Mouse (Mus musculus) megakaryocyte progenitor cell, adult 5-6 weeks (primary cell): ENCODE data around the gene Naga. TPM values are rescaled to one million over a fixed set of nuclear protein-coding genes. Genes with fewer than 3 reads are reported as not detected.
A peak's percentile ranks its signal among the peaks of the same experiment; 100 is the strongest.

Experiments used
- ATAC-seq: replicated peaks from 2 replicates; pipeline ENCODE4 v1.8.0; 2016; ENCODE audit warnings: mild to moderate bottlenecking, moderate TSS enrichment, inconsistent platforms; ENCODE audit not compliant: poor library complexity
- total RNA-seq, 2 experiments: library from RNA; stranded (forward) in 1 of 2; stranded (reverse) in 1 of 2; fragments of 157-497, 149-512 nt in 1 of 2; fragments of 200-1000 nt in 1 of 2; gene quantifications; 2 replicates each; pipeline versions ENCODE4 v1.2.3 to v1.2.4; 2015 to 2017

The Naga gene
- total RNA-seq, 2 experiments from 2014 or later: 37.3 to 39.9 TPM

GRCm38 (mm10) chr15:82358431-82359260 is 19.9 kb upstream of the Naga start:
- no peak for ATAC-seq

- peak; percentile 95 for ATAC-seq
Observed at GRCm38 (mm10) chr15:82354126-82354945, 15.6 kb upstream of the Naga start, which contains the start of gene Ndufa6. Gene Ndufa6 (minus strand): TSS chr15:82354322.

GRCm38 (mm10) chr15:82353745-82354113 is 15.0 kb upstream of the Naga start:
- peak; percentile 4; the same call in 1 of the 2 replicates for ATAC-seq

- ATAC-seq: no peak
Observed at GRCm38 (mm10) chr15:82353078-82353744, 14.5 kb upstream of the Naga start.

- peak; percentile 10; the same call in 1 of the 2 replicates for ATAC-seq
Observed at GRCm38 (mm10) chr15:82351480-82351879, 12.8 kb upstream of the Naga start.

GRCm38 (mm10) chr15:82350349-82350748 is 11.6 kb upstream of the Naga start:
- no peak for ATAC-seq

GRCm38 (mm10) chr15:82348999-82349341 is 10.2 kb upstream of the Naga start:
- no peak for ATAC-seq

- peak; percentile 22 for ATAC-seq
Observed at GRCm38 (mm10) chr15:82348258-82348998, 9.7 kb upstream of the Naga start.

- no peak for ATAC-seq
Observed at GRCm38 (mm10) chr15:82347852-82348251, 9.1 kb upstream of the Naga start.

- no peak for ATAC-seq
Observed at GRCm38 (mm10) chr15:82347303-82347676, 8.6 kb upstream of the Naga start.

GRCm38 (mm10) chr15:82346580-82347302 is 8.0 kb upstream of the Naga start:
- no peak for ATAC-seq

- peak; percentile 69 for ATAC-seq
Observed at GRCm38 (mm10) chr15:82345820-82346470, 7.2 kb upstream of the Naga start.

- ATAC-seq: no peak
Observed at GRCm38 (mm10) chr15:82344971-82345370, 6.2 kb upstream of the Naga start.

- no peak for ATAC-seq
Observed at GRCm38 (mm10) chr15:82343368-82344287, 4.9 kb upstream of the Naga start.

GRCm38 (mm10) chr15:82342543-82342935 is 3.8 kb upstream of the Naga start:
- no peak for ATAC-seq

- ATAC-seq: peak; percentile 49
Observed at GRCm38 (mm10) chr15:82341675-82342542, 3.2 kb upstream of the Naga start.

- ATAC-seq: 0 out of 2 replicates have a peak, but pooled peaks have one; percentile 2
Observed at GRCm38 (mm10) chr15:82341036-82341501, 2.3 kb upstream of the Naga start.
